Mouse (Mus musculus) liver, postnatal 0 days (tissue): Measurements from ENCODE around the gene Utrn. TPM values are rescaled to one million over a fixed set of nuclear protein-coding genes. Genes with fewer than 3 reads are reported as not detected.

ENCODE experiments used
- ATAC-seq: fragments of 200-750 bp; cut with Nextera tagmentation; 2 replicates; pipeline ENCODE4 v1.8.0; 2017; ENCODE audit warnings: mild to moderate bottlenecking, moderate library complexity
- DNase-seq: peaks from one replicate; pipeline ENCODE4 v3.0.0-alpha.2; 2016
- H3K27ac ChIP-seq: fragments of 300-500 bp; sonication (generic); 2 replicates; pipeline ENCODE4 v1.5.1; 2014; ENCODE audit warnings: antibody characterized with exemption, moderate library complexity, mild to moderate bottlenecking, low read depth
- H3K27me3 ChIP-seq: fragments of 300-500 bp; sonication (generic); 2 replicates; pipeline ENCODE4 v1.6.1; 2014; ENCODE audit warnings: low read length, control low read depth, mixed read lengths; ENCODE audit not compliant: insufficient read depth
- H3K36me3 ChIP-seq: fragments of 300-500 bp; sonication (generic); replicated peaks from 2 replicates; pipeline ENCODE4 v1.6.1; 2014; ENCODE audit warnings: mild to moderate bottlenecking, control low read depth, low read length, moderate library complexity, mixed read lengths; ENCODE audit not compliant: insufficient read depth
- H3K4me1 ChIP-seq: fragments of 300-500 bp; sonication (generic); 2 replicates; pipeline ENCODE4 v1.6.1; 2014; ENCODE audit warnings: antibody characterized with exemption, mild to moderate bottlenecking, control low read depth; ENCODE audit not compliant: insufficient read depth
- H3K4me2 ChIP-seq: fragments of 300-500 bp; sonication (generic); 2 replicates; pipeline ENCODE4 v1.6.1; 2014; ENCODE audit warnings: low read depth, mild to moderate bottlenecking, low read length, moderate library complexity, mixed read lengths
- H3K4me3 ChIP-seq: fragments of 300-500 bp; sonication (generic); 2 replicates; pipeline ENCODE4 v1.5.1; 2014; ENCODE audit warnings: low read depth, low read length
- H3K9ac ChIP-seq: fragments of 300-500 bp; sonication (generic); replicated peaks from 2 replicates; pipeline ENCODE4 v1.6.1; 2014; ENCODE audit warnings: mild to moderate bottlenecking, moderate library complexity
- H3K9me3 ChIP-seq: fragments of 300-500 bp; sonication (generic); 2 replicates; pipeline ENCODE4 v1.6.1; 2016; ENCODE audit warnings: mild to moderate bottlenecking, control low read depth, low read length, mixed read lengths
- CTCF ChIP-seq: sonication (generic); IDR thresholded peaks from 2 replicates; pipeline ENCODE4 v1.5.1; 2016; ENCODE audit warnings: antibody characterized with exemption, low read depth
- EP300 ChIP-seq: IDR thresholded peaks from 2 replicates; pipeline ENCODE4 v1.6.1; 2016; ENCODE audit warnings: antibody characterized with exemption, low read depth, mild to moderate bottlenecking
- WGBS: fragments of 180-500 bp; shearing (Covaris S2); extraction: QIAGEN DNeasy Blood & Tissue Kit; methylation state at CpG from one replicate; pipeline ENCODE4 v1.1.7; 2014; ENCODE audit not compliant: insufficient replicate concordance; 5-methylcytosine and 5-hydroxymethylcytosine counted together
- polyA plus RNA-seq: library from polyadenylated mRNA; unstranded; fragments of >200 nt; fragmentation: Nextera tagmentation; extraction: Ambion mirVana; gene quantifications from 2 replicates; pipeline ENCODE4 v1.2.1, GENCODE M21; 2015

The Utrn gene
- polyA plus RNA-seq, 1 experiment from 2014 or later: 9.7 TPM

GRCm38 (mm10) chr10:12812680-12813079 is 56.5 kb downstream of the Utrn start:
- Histone ChIP-seq H3K4me3 (peak overlapping the region; percentile 26; the same call in 1 of the 2 replicates), H3K4me1 (peaks cover 38% of the 10 kb centered on the region), H3K9me3 (no peaks in the 10 kb centered on the region), H3K9ac (peak overlapping the region; percentile 1; the same call in 1 of the 2 replicates), H3K36me3 (no peaks in the 10 kb centered on the region), H3K27ac (peak overlapping the region; percentile 49), H3K27me3 (no peaks in the 10 kb centered on the region), H3K4me2 (peak overlapping the region; percentile 58)
- 25% methylated on average over 5 of the region's 5 CpGs for WGBS
- DNase-seq: no peak
- ATAC-seq: peak; percentile 19
- TF ChIP-seq CTCF (no peak), EP300 (no peak)

- Histone ChIP-seq H3K9ac (no peak overlapping the region), H3K9me3 (no peaks in the 10 kb centered on the region), H3K27me3 (no peaks in the 10 kb centered on the region), H3K36me3 (no peaks in the 10 kb centered on the region), H3K4me2 (no peak overlapping the region), H3K27ac (no peak overlapping the region), H3K4me1 (peaks cover 31% of the 10 kb centered on the region), H3K4me3 (no peak overlapping the region)
- ATAC-seq (no peak), DNase-seq (no peak)
- 65% methylated on average over 2 of the region's 2 CpGs for WGBS
- TF ChIP-seq CTCF (no peak), EP300 (no peak)
These were observed 58.3 kb downstream of the Utrn start for GRCm38 (mm10) chr10:12810816-12811215.

- Histone ChIP-seq H3K4me2 (no peak overlapping the region), H3K4me3 (no peak overlapping the region), H3K9me3 (no peaks in the 10 kb centered on the region), H3K27me3 (no peaks in the 10 kb centered on the region), H3K4me1 (peaks cover 31% of the 10 kb centered on the region), H3K9ac (no peak overlapping the region), H3K27ac (0 out of 2 replicates have a peak overlapping the region, but pooled peaks have one; percentile 7), H3K36me3 (no peaks in the 10 kb centered on the region)
- DNase-seq (no peak), ATAC-seq (peak; percentile 50)
- 28% methylated on average over 3 of the region's 3 CpGs for WGBS
- TF ChIP-seq CTCF: no peak
- TF ChIP-seq EP300: no peak
These were observed 59.5 kb downstream of the Utrn start for GRCm38 (mm10) chr10:12809702-12810101.

- TF ChIP-seq EP300: no peak
- TF ChIP-seq CTCF: no peak
- Histone ChIP-seq H3K36me3 (no peaks in the 10 kb centered on the region), H3K27ac (no peak overlapping the region), H3K27me3 (no peaks in the 10 kb centered on the region), H3K9ac (no peak overlapping the region), H3K4me1 (peaks cover 21% of the 10 kb centered on the region), H3K4me3 (no peak overlapping the region), H3K4me2 (no peak overlapping the region), H3K9me3 (no peaks in the 10 kb centered on the region)
- whole genome bisulfite sequencing: 78% methylated on average over 4 of the region's 4 CpGs
- no peak for DNase-seq
- ATAC-seq: no peak
These were observed 60.7 kb downstream of the Utrn start for GRCm38 (mm10) chr10:12808467-12808866.

- ATAC-seq (no peak), DNase-seq (no peak)
- no peak for TF ChIP-seq CTCF
- no peak for TF ChIP-seq EP300
- no peaks in the 10 kb centered on the region for H3K27me3 ChIP-seq
- no peaks in the 10 kb centered on the region for H3K36me3 ChIP-seq
- no peak overlapping the region for H3K4me2 ChIP-seq
- peaks cover 14% of the 10 kb centered on the region for H3K4me1 ChIP-seq
- no peak overlapping the region for H3K4me3 ChIP-seq
- H3K9ac ChIP-seq: no peak overlapping the region
- H3K27ac ChIP-seq: no peak overlapping the region
- WGBS: 81% methylated on average over 9 of the region's 9 CpGs
- H3K9me3 ChIP-seq: no peaks in the 10 kb centered on the region
These were observed 61.5 kb downstream of the Utrn start for GRCm38 (mm10) chr10:12807706-12808105.

- no peak for TF ChIP-seq EP300
- TF ChIP-seq CTCF: no peak
- Histone ChIP-seq H3K36me3 (no peaks in the 10 kb centered on the region), H3K4me3 (no peak overlapping the region), H3K9me3 (no peaks in the 10 kb centered on the region), H3K4me1 (peaks cover 6% of the 10 kb centered on the region; the same call in 1 of the 2 replicates), H3K27ac (no peak overlapping the region), H3K9ac (no peak overlapping the region), H3K27me3 (no peaks in the 10 kb centered on the region), H3K4me2 (no peak overlapping the region)
- 65% methylated on average over 2 of the region's 2 CpGs for WGBS
- ATAC-seq (no peak), DNase-seq (no peak)
These were observed 63.3 kb downstream of the Utrn start for GRCm38 (mm10) chr10:12805826-12806225.

GRCm38 (mm10) chr10:12803939-12804338 is 65.2 kb downstream of the Utrn start:
- TF ChIP-seq EP300: no peak
- TF ChIP-seq CTCF: no peak
- WGBS: 74% methylated on average over 1 of the region's 1 CpGs

More at GRCm38 (mm10) chr10:12803939-12804338, 65.2 kb downstream of the Utrn start:
- ATAC-seq (no peak), DNase-seq (no peak)
- no peak overlapping the region for H3K4me3 ChIP-seq
- H3K9ac ChIP-seq: no peak overlapping the region
- no peaks in the 10 kb centered on the region for H3K36me3 ChIP-seq
- H3K9me3 ChIP-seq: no peaks in the 10 kb centered on the region
- no peaks in the 10 kb centered on the region for H3K27me3 ChIP-seq
- no peak overlapping the region for H3K27ac ChIP-seq
- H3K4me2 ChIP-seq: no peak overlapping the region
- no peaks in the 10 kb centered on the region for H3K4me1 ChIP-seq
